Mouse (Mus musculus): ENCODE measurements around the gene Ccer2.

The Ccer2 gene

GRCm38 (mm10) chr7:28756079-28756478 lies at the start of gene Ccer2:
Ccer2 (plus strand) TSS chr7:28756174.
- no peak for DNase-seq (ENCODE audit: low read depth)

GRCm38 (mm10) chr7:28709454-28709853 lies 46.5 kb upstream of the Ccer2 start:
- no peak for DNase-seq (ENCODE audit: low read depth)

- no peak for DNase-seq (ENCODE audit: low read depth)
Observed at GRCm38 (mm10) chr7:28710962-28711361, 45.0 kb upstream of the Ccer2 start.

- DNase-seq (ENCODE audit: low read depth), result no peak
Observed at GRCm38 (mm10) chr7:28714667-28715066, 41.3 kb upstream of the Ccer2 start.

GRCm38 (mm10) chr7:28715598-28715997 lies 40.4 kb upstream of the Ccer2 start:
- DNase-seq (ENCODE audit: low read depth), result no peak

- no peak for DNase-seq (ENCODE audit: low read depth)
Observed at GRCm38 (mm10) chr7:28716590-28717281, 39.2 kb upstream of the Ccer2 start, which contains the start of gene Fbxo17. Fbxo17 (plus strand) TSS chr7:28716804.

- no peak for DNase-seq (ENCODE audit: low read depth)
Observed at GRCm38 (mm10) chr7:28717726-28718125, 38.2 kb upstream of the Ccer2 start.

GRCm38 (mm10) chr7:28719159-28719558 lies 36.8 kb upstream of the Ccer2 start:
- no peak for DNase-seq (ENCODE audit: low read depth)

- no peak for DNase-seq (ENCODE audit: low read depth)
Observed at GRCm38 (mm10) chr7:28719650-28720049, 36.3 kb upstream of the Ccer2 start.

- no peak for DNase-seq (ENCODE audit: low read depth)
Observed at GRCm38 (mm10) chr7:28720753-28721537, 35.0 kb upstream of the Ccer2 start.

GRCm38 (mm10) chr7:28722079-28722478 lies 33.9 kb upstream of the Ccer2 start:
- no peak for DNase-seq (ENCODE audit: low read depth)

- DNase-seq (ENCODE audit: low read depth), result no peak
Observed at GRCm38 (mm10) chr7:28724613-28725012, 31.4 kb upstream of the Ccer2 start.

- DNase-seq (ENCODE audit: low read depth), result peak; percentile 59
Observed at GRCm38 (mm10) chr7:28726600-28726999, 29.4 kb upstream of the Ccer2 start.

GRCm38 (mm10) chr7:28727649-28728340 lies 28.2 kb upstream of the Ccer2 start:
- DNase-seq (ENCODE audit: low read depth), result no peak

GRCm38 (mm10) chr7:28732341-28733142 lies 23.4 kb upstream of the Ccer2 start:
- peak; percentile 83 for DNase-seq (ENCODE audit: low read depth)

- no peak for DNase-seq (ENCODE audit: low read depth)
Observed at GRCm38 (mm10) chr7:28733211-28733610, 22.8 kb upstream of the Ccer2 start.

- DNase-seq (ENCODE audit: low read depth), result no peak
Observed at GRCm38 (mm10) chr7:28735701-28736100, 20.3 kb upstream of the Ccer2 start.

- DNase-seq (ENCODE audit: low read depth), result no peak
Observed at GRCm38 (mm10) chr7:28739829-28740228, 16.1 kb upstream of the Ccer2 start.

GRCm38 (mm10) chr7:28740949-28741348 lies 15.0 kb upstream of the Ccer2 start:
- no peak for DNase-seq (ENCODE audit: low read depth)

GRCm38 (mm10) chr7:28741368-28741708 lies 14.6 kb upstream of the Ccer2 start:
- DNase-seq (ENCODE audit: low read depth), result no peak

- peak; percentile 95 for DNase-seq (ENCODE audit: low read depth)
Observed at GRCm38 (mm10) chr7:28741709-28742438, 14.1 kb upstream of the Ccer2 start, which contains the start of the genes Mrps12 and Sars2. Mrps12 (minus strand) TSS chr7:28741820. Sars2 (plus strand) TSS chr7:28741992.

All from c-Kit-positive CD71-negative TER-119-negative erythroid progenitor cells, embryonic 14.5 days (primary cell).